Mouse (Mus musculus): ENCODE results near the gene Dcdc2c.

The Dcdc2c gene

GRCm38 (mm10) chr12:28458786-28459185, 93.4 kb downstream of the Dcdc2c start:
- peak; percentile 6 for DNase-seq (ENCODE audit: low spot score)

- DNase-seq (ENCODE audit: low spot score), result no peak
These were observed 115.7 kb downstream of the Dcdc2c start for GRCm38 (mm10) chr12:28436536-28436935.

- DNase-seq (ENCODE audit: low spot score), result no peak
These were observed 119.5 kb downstream of the Dcdc2c start for GRCm38 (mm10) chr12:28432729-28433067.

GRCm38 (mm10) chr12:28431832-28432728, 120.1 kb downstream of the Dcdc2c start:
- peak; percentile 58 for DNase-seq (ENCODE audit: low spot score)

- no peak for DNase-seq (ENCODE audit: low spot score)
These were observed 122.3 kb downstream of the Dcdc2c start for GRCm38 (mm10) chr12:28429856-28430255.

GRCm38 (mm10) chr12:28416957-28417356, 135.2 kb downstream of the Dcdc2c start:
- no peak for DNase-seq (ENCODE audit: low spot score)

- no peak for DNase-seq (ENCODE audit: low spot score)
These were observed 144.4 kb downstream of the Dcdc2c start for GRCm38 (mm10) chr12:28407656-28408405.

- DNase-seq (ENCODE audit: low spot score), result no peak
These were observed 149.9 kb downstream of the Dcdc2c start for GRCm38 (mm10) chr12:28402256-28402655.

GRCm38 (mm10) chr12:28401372-28401771, 150.8 kb downstream of the Dcdc2c start:
- no peak for DNase-seq (ENCODE audit: low spot score)

GRCm38 (mm10) chr12:28392129-28392528, 160.1 kb downstream of the Dcdc2c start:
- DNase-seq (ENCODE audit: low spot score), result no peak

All from layer of hippocampus, adult 11-12 months (tissue).